Mouse (Mus musculus) embryonic facial prominence, embryonic 13.5 days (tissue): ENCODE results near the gene Itpkc. TPM values are rescaled to one million over a fixed set of nuclear protein-coding genes. Genes with fewer than 3 reads are reported as not detected.
"Not testable (repeated sequence)": the region's sequence is repeated elsewhere in the genome, so short reads cannot be mapped to it uniquely, and the experiment has no call there.

ENCODE experiments used
- ATAC-seq: fragments of 200-750 bp; cut with Nextera tagmentation; 2 replicates; pipeline ENCODE4 v1.8.0; 2017; ENCODE audit warnings: low read depth; ENCODE audit not compliant: insufficient number of reproducible peaks, insufficient read depth, low FRiP score, low TSS enrichment
- H3K27ac ChIP-seq: fragments of 300-500 bp; sonication (generic); 2 replicates; pipeline ENCODE4 v1.5.1; 2015; ENCODE audit warnings: moderate library complexity, mild to moderate bottlenecking, inconsistent platforms
- H3K27me3 ChIP-seq: fragments of 300-500 bp; sonication (generic); 2 replicates; pipeline ENCODE4 v1.6.1; 2015; ENCODE audit warnings: mild to moderate bottlenecking, inconsistent platforms
- H3K36me3 ChIP-seq: fragments of 300-500 bp; sonication (generic); 2 replicates; pipeline ENCODE4 v1.6.1; 2015; ENCODE audit warnings: mild to moderate bottlenecking, inconsistent platforms
- H3K4me1 ChIP-seq: fragments of 300-500 bp; sonication (generic); 2 replicates; pipeline ENCODE4 v1.6.1; 2015; ENCODE audit warnings: inconsistent platforms
- H3K4me2 ChIP-seq: fragments of 300-500 bp; sonication (generic); 2 replicates; pipeline ENCODE4 v1.6.1; 2015; ENCODE audit warnings: moderate library complexity, mild to moderate bottlenecking, inconsistent platforms
- H3K4me3 ChIP-seq: fragments of 300-500 bp; sonication (generic); 2 replicates; pipeline ENCODE4 v1.5.1; 2015; ENCODE audit warnings: mild to moderate bottlenecking, inconsistent platforms
- H3K9ac ChIP-seq: fragments of 300-500 bp; sonication (generic); 2 replicates; pipeline ENCODE4 v1.6.1; 2015; ENCODE audit warnings: mild to moderate bottlenecking, inconsistent platforms
- H3K9me3 ChIP-seq: fragments of 300-500 bp; sonication (generic); 2 replicates; pipeline ENCODE4 v1.6.1; 2016; ENCODE audit warnings: inconsistent platforms
- WGBS: fragments of 180-500 bp; shearing (Covaris S2); methylation state at CpG from one replicate; pipeline ENCODE4 v1.1.7; 2015; ENCODE audit warnings: mixed read lengths; 5-methylcytosine and 5-hydroxymethylcytosine counted together
- polyA plus RNA-seq: library from polyadenylated mRNA; unstranded; fragments of >200 nt; fragmentation: Nextera tagmentation; extraction: Ambion mirVana; gene quantifications from 2 replicates; pipeline ENCODE4 v1.2.1, GENCODE M21; 2015

Gene Itpkc
- polyA plus RNA-seq, 1 experiment from 2014 or later, result 8.3 TPM

DNA sequence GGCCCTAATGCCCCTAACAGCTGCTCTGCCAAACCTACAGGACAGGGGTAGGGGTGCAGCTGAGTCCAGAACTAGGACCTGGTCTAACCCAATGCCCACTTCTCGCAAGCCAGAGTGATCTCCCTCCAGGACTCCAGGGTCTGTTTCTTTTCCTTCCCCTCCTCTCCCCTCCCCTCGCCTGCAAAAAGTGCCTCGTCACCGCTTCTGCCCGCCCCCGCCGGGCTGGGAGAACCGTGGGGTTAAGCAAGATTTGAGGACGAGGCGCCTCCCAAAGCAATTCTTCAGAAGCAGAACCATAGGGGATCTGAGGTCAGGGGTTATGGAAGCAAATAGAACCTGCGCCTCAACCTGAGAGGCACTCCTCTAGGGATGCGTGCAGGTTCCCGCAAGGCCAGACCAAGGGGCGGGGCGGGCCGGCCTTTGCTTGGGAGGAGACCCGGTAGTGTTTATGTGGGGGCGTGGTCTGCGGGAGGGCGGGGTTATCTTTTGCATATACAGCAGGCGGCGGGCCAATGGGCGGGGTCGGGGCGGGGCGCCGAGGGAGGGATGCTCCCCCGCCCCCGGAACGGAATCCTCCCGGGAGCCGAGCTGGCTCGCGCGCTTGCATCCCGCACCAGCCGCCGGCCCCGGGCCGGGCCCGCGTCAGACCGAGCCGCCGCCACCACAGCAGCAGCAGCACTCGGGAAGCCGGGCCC, 29.9 kb upstream of the Itpkc start, which contains the start of gene Numbl:
TSS of gene Numbl (plus strand) at position 229 of the 695 bp plus-strand sequence.
- H3K4me2 ChIP-seq, result peak within 1 kb of the TSS; percentile 89
- H3K27ac ChIP-seq, result peak within 1 kb of the TSS; percentile 88
- H3K4me3 ChIP-seq, result peak within 1 kb of the TSS; percentile 80
- H3K27me3 ChIP-seq, result no peaks in the 10 kb centered on the region
- H3K9me3 ChIP-seq, result no peaks in the 10 kb centered on the region
- peak; percentile 77 for ATAC-seq
- WGBS, result 2% methylated on average over 40 of the region's 47 CpGs
- peak within 1 kb of the TSS; percentile 91 for H3K9ac ChIP-seq
- H3K4me1 ChIP-seq, result peaks cover 40% of the 10 kb centered on the region
- peaks cover 26% of the 10 kb centered on the region for H3K36me3 ChIP-seq

DNA sequence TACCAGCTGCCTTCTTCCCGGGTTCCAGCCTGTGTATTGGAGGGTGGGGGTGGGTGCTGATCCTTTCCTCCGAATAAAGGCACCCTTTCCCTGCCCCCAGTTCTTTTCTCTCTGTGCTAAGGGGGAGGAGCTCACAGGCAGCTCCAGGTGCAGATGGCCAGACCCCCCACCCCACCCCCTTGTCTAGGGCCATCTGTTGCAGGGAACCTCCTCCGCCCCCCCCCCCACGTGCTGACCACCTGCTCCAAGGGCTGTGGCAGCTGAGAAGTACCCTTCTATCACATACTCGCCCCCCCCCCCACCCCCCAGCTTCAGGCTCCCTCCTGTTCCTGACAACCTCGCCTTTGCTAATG, 29.4 kb upstream of the Itpkc start:
- Histone ChIP-seq H3K27ac (peak overlapping the region; percentile 88), H3K4me2 (peak overlapping the region; percentile 89), H3K9ac (peak overlapping the region; percentile 91), H3K9me3 (no peaks in the 10 kb centered on the region), H3K27me3 (no peaks in the 10 kb centered on the region), H3K4me1 (peaks cover 40% of the 10 kb centered on the region), H3K36me3 (peaks cover 26% of the 10 kb centered on the region), H3K4me3 (peak overlapping the region; percentile 80)
- ATAC-seq, result 0 out of 2 replicates have a peak, but pooled peaks have one; percentile 13
- 3% methylated on average over 6 of the region's 6 CpGs for WGBS

DNA sequence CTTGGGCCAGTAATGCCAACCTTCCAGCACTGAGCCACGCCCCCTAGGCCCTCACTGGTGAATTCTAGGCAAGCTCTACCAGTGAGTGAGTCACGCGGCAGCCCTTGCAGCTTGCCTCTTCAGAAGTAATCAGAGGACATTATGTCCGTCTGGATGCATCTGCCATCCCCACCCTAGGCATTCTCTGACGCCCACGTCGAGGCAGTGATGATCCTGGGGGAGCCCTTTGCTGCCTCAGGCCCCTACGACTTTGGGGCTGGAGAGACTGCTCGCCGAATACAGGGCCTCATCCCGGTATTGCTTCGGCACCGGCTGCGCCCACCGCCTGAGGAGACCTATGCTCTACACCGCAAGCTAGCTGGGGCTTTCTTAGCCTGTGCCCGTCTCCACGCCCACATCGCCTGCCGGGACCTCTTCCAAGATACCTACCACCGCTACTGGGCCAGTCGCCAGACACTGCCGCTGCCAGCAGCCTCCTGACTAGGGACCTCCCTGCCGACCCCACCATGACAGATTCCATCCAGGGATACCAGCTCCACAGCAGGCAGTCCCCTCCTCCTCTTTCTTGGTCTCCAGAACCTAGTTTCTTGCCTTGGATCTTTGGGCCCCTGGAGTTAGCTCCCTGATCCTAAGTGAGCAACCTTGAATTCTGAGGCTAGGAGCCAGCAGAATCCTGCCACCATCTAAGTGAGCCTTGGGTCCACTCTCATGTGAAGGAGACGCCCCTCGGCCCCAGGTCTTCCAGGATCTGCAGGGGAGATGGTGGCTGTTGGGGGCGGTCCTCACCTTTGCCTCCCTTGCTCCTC, 28.8 kb upstream of the Itpkc start:
- Histone ChIP-seq H3K27me3 (no peaks in the 10 kb centered on the region), H3K36me3 (peaks cover 26% of the 10 kb centered on the region), H3K9ac (peak overlapping the region; percentile 53), H3K4me1 (peaks cover 40% of the 10 kb centered on the region), H3K9me3 (no peaks in the 10 kb centered on the region), H3K4me3 (peak overlapping the region; percentile 80), H3K27ac (peak overlapping the region; percentile 88), H3K4me2 (peak overlapping the region; percentile 89)
- 15% methylated on average over 27 of the region's 27 CpGs for WGBS
- ATAC-seq, result peak; percentile 20; the same call in 1 of the 2 replicates

DNA sequence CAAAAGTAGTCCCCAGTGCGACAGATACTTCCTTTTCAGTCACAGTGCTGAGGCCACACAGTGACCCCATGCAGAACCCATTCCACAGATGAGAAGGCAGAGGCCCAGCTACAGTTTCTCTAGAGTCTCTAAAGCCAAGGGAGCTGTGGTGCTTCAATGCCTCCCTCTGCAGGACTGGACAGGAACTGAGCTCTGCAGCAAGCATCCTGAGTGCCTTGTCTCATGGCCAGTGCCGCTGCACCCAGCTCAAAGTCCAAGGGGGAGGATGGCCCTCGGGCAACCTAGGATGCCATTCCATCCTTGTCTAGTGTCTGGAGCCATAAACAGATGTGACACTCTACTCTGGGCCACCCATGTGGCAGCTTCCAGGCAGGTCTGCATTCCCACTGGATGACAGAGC, 27.3 kb upstream of the Itpkc start:
- Histone ChIP-seq H3K4me2 (no peak overlapping the region), H3K27ac (peak overlapping the region; percentile 88), H3K4me3 (no peak overlapping the region), H3K9ac (no peak overlapping the region), H3K27me3 (no peaks in the 10 kb centered on the region), H3K4me1 (peaks cover 39% of the 10 kb centered on the region), H3K36me3 (peaks cover 31% of the 10 kb centered on the region), H3K9me3 (no peaks in the 10 kb centered on the region)
- 64% methylated on average over 3 of the region's 3 CpGs for WGBS
- no peak for ATAC-seq

DNA sequence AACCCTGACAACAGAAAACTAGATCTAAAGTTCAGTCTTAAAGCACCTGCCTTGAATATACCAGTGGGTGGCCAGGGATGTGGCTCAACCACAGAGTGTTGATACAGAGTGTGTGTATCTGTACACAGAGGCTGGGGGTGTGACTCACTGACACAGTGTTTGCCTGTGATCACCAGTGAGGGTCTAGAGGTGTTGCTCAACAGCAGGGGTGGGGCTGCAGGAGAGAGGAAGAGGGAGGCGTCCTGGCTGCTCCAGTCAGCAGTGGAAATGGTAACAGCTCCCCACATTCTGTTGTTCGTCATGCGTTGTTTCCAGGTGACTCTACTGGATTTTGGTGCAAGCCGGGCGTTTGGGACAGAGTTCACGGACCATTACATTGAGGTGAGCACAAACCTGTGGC, 23.5 kb upstream of the Itpkc start:
- peaks cover 44% of the 10 kb centered on the region for H3K36me3 ChIP-seq
- no peaks in the 10 kb centered on the region for H3K9me3 ChIP-seq
- no peak overlapping the region for H3K4me2 ChIP-seq
- WGBS, result 86% methylated on average over 6 of the region's 6 CpGs
- H3K27me3 ChIP-seq, result no peaks in the 10 kb centered on the region
- no peak overlapping the region for H3K9ac ChIP-seq
- no peak overlapping the region for H3K4me3 ChIP-seq
- no peak overlapping the region for H3K27ac ChIP-seq
- ATAC-seq, result no peak
- H3K4me1 ChIP-seq, result peaks cover 12% of the 10 kb centered on the region

DNA sequence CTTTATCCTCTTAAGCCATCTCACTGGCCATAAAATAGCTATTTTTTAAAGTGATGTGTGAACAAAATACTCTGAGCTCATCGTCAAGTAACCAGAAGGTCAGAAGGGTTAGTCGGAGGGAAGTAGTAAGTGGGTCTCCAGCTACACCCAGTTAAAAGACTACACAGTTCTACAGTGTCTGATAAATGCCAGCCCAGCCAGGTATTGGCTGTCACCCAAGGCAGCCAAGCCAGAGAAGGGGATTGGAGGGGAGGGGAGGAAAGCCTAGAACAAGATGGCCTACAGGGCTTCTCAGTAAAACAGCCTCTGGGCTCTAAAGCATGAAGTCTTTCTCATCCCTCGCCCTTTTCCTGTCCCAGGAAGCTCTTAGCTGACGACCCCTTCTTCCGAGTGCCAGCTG, 21.5 kb upstream of the Itpkc start:
- no peak overlapping the region for H3K4me2 ChIP-seq
- H3K4me1 ChIP-seq, result no peaks in the 10 kb centered on the region
- H3K9ac ChIP-seq, result no peak overlapping the region
- no peak overlapping the region for H3K27ac ChIP-seq
- H3K36me3 ChIP-seq, result peaks cover 61% of the 10 kb centered on the region
- no peaks in the 10 kb centered on the region for H3K9me3 ChIP-seq
- H3K27me3 ChIP-seq, result no peaks in the 10 kb centered on the region
- no peak overlapping the region for H3K4me3 ChIP-seq
- no peak for ATAC-seq
- WGBS, result 90% methylated on average over 5 of the region's 5 CpGs

DNA sequence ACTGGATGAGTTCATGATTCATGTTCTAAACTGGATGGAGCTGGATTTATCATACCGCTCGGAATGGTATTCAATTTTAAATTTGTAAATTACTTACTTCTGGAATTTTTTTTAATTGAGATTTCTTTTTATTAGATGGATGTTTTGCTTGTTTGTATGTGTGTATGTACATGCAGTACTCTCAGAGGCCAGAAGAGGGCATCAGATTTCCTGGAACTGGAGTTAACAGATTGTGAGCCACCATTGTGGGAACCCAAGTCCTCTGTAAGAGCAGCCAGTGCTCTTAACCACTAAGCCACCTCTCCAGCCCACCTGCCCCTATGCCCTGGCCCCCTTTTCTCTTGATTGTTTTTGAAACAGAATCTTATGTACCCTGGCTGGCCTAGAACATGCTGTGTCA, 20.7 kb upstream of the Itpkc start:
- H3K9ac ChIP-seq, result no peak overlapping the region
- no peak overlapping the region for H3K4me3 ChIP-seq
- no peak for ATAC-seq
- H3K27ac ChIP-seq, result no peak overlapping the region
- no peak overlapping the region for H3K4me2 ChIP-seq
- H3K27me3 ChIP-seq, result no peaks in the 10 kb centered on the region
- H3K36me3 ChIP-seq, result peaks cover 57% of the 10 kb centered on the region
- WGBS, result 87% methylated on average over 2 of the region's 2 CpGs
- H3K9me3 ChIP-seq, result no peaks in the 10 kb centered on the region
- no peaks in the 10 kb centered on the region for H3K4me1 ChIP-seq

DNA sequence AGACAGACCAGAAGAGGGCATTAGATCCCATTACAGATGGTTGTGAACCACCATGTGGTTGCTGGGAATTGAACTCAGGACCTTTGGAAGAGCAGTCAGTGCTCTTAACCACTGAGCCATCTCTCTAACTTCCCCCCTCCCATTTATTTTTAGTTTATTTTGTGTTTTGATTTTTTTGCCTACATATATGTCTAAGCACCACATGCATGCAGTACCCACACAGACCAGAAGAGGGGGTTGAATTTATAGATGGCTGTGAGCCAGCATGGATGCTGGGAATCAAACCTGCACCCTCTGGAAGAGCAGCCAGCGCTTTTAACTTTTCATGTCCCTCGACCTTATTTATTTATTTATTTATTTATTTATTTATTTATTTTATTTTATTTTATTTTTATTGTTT, 15.6 kb upstream of the Itpkc start:
- H3K9ac ChIP-seq, H3K9me3 ChIP-seq, H3K27ac ChIP-seq, H3K4me3 ChIP-seq, H3K4me2 ChIP-seq, H3K27me3 ChIP-seq, H3K4me1 ChIP-seq, ATAC-seq: not testable (repeated sequence)
- 80% methylated on average over 2 of the region's 2 CpGs for WGBS
- H3K36me3 ChIP-seq, result peaks cover 59% of the 10 kb centered on the region

DNA sequence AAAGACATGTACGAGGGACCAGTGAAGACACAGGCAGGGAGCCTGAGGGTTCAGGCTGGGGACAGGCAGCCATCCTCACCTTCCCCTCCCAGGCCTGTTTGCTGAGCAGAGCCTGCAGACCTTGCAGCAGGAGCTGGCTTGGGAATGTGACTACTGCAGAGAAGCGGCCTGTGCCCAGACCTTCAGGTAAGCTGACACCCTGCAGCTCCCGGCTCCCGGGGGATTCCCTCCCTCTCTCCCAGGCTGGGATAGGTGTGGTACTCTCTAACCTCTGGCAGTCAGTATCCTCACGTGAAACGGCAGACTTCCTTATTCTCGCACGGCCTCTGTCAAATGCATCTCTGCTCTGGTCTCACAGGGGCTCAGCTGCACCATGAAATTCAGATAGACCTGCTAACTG, 14.8 kb upstream of the Itpkc start:
- Histone ChIP-seq H3K9me3 (no peaks in the 10 kb centered on the region), H3K4me2 (no peak overlapping the region), H3K4me3 (no peak overlapping the region), H3K27ac (no peak overlapping the region), H3K36me3 (peaks cover 59% of the 10 kb centered on the region), H3K27me3 (no peaks in the 10 kb centered on the region), H3K4me1 (no peaks in the 10 kb centered on the region), H3K9ac (no peak overlapping the region)
- 46% methylated on average over 8 of the region's 8 CpGs for WGBS
- ATAC-seq, result no peak

DNA sequence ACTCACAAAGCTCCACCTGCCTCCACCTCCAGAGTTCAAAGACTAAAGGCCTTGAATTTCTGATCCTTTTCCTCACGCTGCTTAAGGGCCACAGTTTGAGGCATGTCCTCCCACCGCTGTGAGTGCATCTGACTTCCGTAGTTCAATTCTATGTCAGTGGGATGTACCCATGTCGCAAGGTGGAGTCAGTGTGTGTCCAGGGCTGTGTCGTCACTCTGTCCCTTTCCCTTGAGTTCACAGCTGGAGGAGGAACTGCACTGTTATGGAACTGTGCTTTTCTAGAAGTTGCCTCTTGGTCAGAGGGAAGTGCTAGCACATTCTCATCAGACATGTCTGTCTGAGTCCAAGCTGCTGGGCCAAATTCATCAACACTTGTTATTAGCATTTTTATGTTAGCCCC, 10.1 kb upstream of the Itpkc start:
- 92% methylated on average over 5 of the region's 5 CpGs for whole genome bisulfite sequencing
- no peak for ATAC-seq
- peaks cover 7% of the 10 kb centered on the region for H3K4me1 ChIP-seq
- H3K27me3 ChIP-seq, result no peaks in the 10 kb centered on the region
- H3K9ac ChIP-seq, result no peak overlapping the region
- H3K4me2 ChIP-seq, result no peak overlapping the region
- H3K4me3 ChIP-seq, result no peak overlapping the region
- peaks cover 40% of the 10 kb centered on the region for H3K36me3 ChIP-seq
- H3K27ac ChIP-seq, result no peak overlapping the region
- no peaks in the 10 kb centered on the region for H3K9me3 ChIP-seq

DNA sequence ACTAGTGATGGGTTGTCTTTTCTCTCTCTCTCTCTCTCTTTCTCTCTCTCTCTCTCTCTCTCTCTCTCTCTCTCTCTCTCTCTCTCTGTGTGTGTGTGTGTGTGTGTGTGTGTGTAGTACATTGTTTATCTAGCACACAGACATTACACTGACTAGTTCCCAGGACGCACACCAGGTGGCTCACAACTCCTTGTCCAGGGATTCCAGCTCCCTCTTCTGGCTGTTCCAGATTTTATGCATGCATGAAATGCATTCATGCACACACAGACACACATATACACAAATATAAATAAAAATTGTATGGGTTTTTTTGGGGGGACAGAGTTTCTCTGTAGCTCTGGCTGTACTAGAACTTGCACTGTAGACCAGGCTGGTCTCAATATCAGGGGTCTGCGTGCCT, 9.1 kb upstream of the Itpkc start:
- no peak overlapping the region for H3K4me3 ChIP-seq
- H3K9ac ChIP-seq, result no peak overlapping the region
- WGBS, result 91% methylated on average over 2 of the region's 2 CpGs

DNA sequence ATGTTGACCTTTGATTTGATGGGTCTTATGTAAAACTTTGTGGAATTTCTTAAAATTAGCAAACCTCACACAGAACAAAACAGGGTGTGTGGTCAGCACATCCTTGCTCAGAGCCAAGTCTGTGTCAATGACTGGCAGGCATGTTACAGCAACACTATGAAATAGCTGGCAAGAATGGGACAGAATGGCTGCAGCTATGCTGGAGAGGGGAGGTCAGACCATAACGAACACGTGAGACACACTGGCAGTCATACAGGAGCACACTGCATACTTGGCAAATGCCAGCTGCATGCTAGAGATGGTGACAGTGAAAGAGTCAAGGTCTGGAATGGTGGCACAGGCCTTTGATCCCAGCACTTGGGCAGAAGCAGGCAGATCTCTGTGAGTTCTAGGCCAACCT, 7.3 kb upstream of the Itpkc start:
- Histone ChIP-seq H3K9me3 (no peaks in the 10 kb centered on the region), H3K27me3 (no peaks in the 10 kb centered on the region), H3K4me2 (no peak overlapping the region), H3K27ac (no peak overlapping the region), H3K4me1 (peaks cover 10% of the 10 kb centered on the region), H3K4me3 (no peak overlapping the region), H3K9ac (no peak overlapping the region), H3K36me3 (peaks cover 14% of the 10 kb centered on the region)
- ATAC-seq, result no peak
- WGBS, result 89% methylated on average over 2 of the region's 2 CpGs

More for the DNA sequence above, 9.1 kb upstream of the Itpkc start:
- Histone ChIP-seq H3K4me1 (peaks cover 10% of the 10 kb centered on the region), H3K27ac (no peak overlapping the region), H3K4me2 (no peak overlapping the region), H3K27me3 (no peaks in the 10 kb centered on the region), H3K36me3 (peaks cover 30% of the 10 kb centered on the region), H3K9me3 (no peaks in the 10 kb centered on the region)
- no peak for ATAC-seq
